Mouse (Mus musculus): ENCODE results near the gene Ahcyl2. TPM values are rescaled to one million over a fixed set of nuclear protein-coding genes. Genes with fewer than 3 reads are reported as not detected.

The Ahcyl2 gene
- polyA plus RNA-seq, 1 experiment from 2014 or later, result 15.1 TPM

GRCm38 (mm10) chr6:29944465-29944864 lies 176.7 kb downstream of the Ahcyl2 start:
- Histone ChIP-seq H3K27ac (no peak overlapping the region), H3K4me1 (no peaks in the 10 kb centered on the region), H3K27me3 (ENCODE audit: poor library complexity, severe bottlenecking) (no peaks in the 10 kb centered on the region), H3K36me3 (replicated peaks) (no peaks in the 10 kb centered on the region), H3K4me3 (no peak overlapping the region), H3K9me3 (no peaks in the 10 kb centered on the region)
- no peak for DNase-seq (ENCODE audit: extremely low spot score, low spot score)
- 79% methylated on average over 1 of the region's 1 CpGs for WGBS

DNA sequence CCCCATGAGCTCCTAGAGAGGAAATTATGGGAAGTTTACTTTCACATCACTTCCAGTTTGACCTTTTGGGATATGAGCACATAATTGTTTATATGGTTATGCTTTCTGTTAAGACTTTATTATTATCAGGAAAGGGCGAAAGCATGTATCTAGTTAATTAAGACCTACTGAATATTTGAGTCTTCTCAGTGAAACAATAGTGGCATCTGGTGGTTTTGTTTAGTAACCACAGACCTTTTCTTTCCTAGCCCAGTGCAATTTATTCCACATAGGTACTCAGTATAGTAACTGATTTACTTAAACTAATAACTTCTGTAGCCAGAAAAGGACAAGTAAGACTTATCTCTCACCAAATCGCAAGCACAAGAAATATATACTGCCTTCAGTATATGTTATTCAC lies 178.8 kb downstream of the Ahcyl2 start:
- no peak for DNase-seq (ENCODE audit: extremely low spot score, low spot score)
- Histone ChIP-seq H3K27ac (no peak overlapping the region), H3K36me3 (replicated peaks) (no peaks in the 10 kb centered on the region), H3K9me3 (no peaks in the 10 kb centered on the region), H3K4me1 (no peaks in the 10 kb centered on the region), H3K4me3 (no peak overlapping the region), H3K27me3 (ENCODE audit: poor library complexity, severe bottlenecking) (no peaks in the 10 kb centered on the region)
- 90% methylated on average over 2 of the region's 2 CpGs for WGBS

DNA sequence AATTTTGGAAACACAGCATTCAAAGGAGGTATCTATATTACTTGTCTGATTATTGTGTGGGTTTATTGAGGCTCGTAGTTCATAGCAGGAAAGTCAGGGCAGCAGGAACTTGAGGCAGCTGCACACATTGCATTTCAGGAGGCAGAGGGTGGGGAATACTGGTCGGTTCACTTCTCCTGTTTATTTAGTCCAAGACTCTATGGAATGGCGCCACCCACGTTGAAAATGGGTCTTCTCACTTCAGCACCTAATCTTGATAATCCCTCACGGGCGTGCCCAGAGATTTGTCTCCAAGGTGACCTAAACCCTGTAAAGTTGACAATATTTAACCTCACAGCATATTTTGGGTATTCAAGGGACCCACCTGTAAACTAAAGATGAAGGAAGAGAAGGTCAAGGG lies 180.0 kb downstream of the Ahcyl2 start:
- H3K27me3 ChIP-seq (ENCODE audit: poor library complexity, severe bottlenecking), result no peaks in the 10 kb centered on the region
- H3K4me1 ChIP-seq, result no peaks in the 10 kb centered on the region
- H3K36me3 ChIP-seq (replicated peaks), result no peaks in the 10 kb centered on the region
- no peak overlapping the region for H3K27ac ChIP-seq
- no peak for DNase-seq (ENCODE audit: extremely low spot score, low spot score)
- H3K4me3 ChIP-seq, result no peak overlapping the region
- H3K9me3 ChIP-seq, result no peaks in the 10 kb centered on the region
- 75% methylated on average over 6 of the region's 6 CpGs for WGBS

- H3K9me3 ChIP-seq, result no peaks in the 10 kb centered on the region
- H3K4me1 ChIP-seq, result no peaks in the 10 kb centered on the region
- H3K36me3 ChIP-seq (replicated peaks), result no peaks in the 10 kb centered on the region
- H3K27me3 ChIP-seq (ENCODE audit: poor library complexity, severe bottlenecking), result no peaks in the 10 kb centered on the region
- no peak overlapping the region for H3K4me3 ChIP-seq
- no peak overlapping the region for H3K27ac ChIP-seq
- WGBS, result 90% methylated on average over 4 of the region's 4 CpGs
- no peak for DNase-seq (ENCODE audit: extremely low spot score, low spot score)
These were observed 188.9 kb downstream of the Ahcyl2 start for GRCm38 (mm10) chr6:29956749-29957148.

- no peak overlapping the region for H3K4me3 ChIP-seq
- WGBS, result 80% methylated on average over 3 of the region's 3 CpGs
- H3K4me1 ChIP-seq, result no peaks in the 10 kb centered on the region
- H3K27ac ChIP-seq, result no peak overlapping the region
- H3K36me3 ChIP-seq (replicated peaks), result no peaks in the 10 kb centered on the region
- no peak for DNase-seq (ENCODE audit: extremely low spot score, low spot score)
- H3K9me3 ChIP-seq, result no peaks in the 10 kb centered on the region
- H3K27me3 ChIP-seq (ENCODE audit: poor library complexity, severe bottlenecking), result no peaks in the 10 kb centered on the region
These were observed 190.9 kb downstream of the Ahcyl2 start for GRCm38 (mm10) chr6:29958669-29959068.

DNA sequence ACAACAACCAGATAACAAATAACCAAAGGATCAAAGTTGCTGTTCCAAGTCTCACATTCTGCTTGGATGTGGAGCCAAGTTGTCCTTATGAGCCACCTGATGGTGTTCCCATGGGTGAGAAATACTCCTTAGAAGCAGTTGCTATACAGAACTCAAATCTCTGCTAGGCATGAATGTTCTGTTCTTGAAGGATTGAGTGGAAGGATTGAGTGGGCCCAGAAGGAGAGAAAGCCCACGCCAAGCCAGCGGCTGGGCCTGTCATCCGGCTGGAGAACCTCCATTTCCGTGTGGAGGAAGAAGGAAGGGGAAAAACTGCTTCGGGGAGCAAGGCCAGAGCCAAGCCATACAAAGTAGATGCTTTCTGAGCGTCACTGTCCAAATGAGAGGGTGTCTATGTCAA lies 193.3 kb downstream of the Ahcyl2 start:
- Histone ChIP-seq H3K27ac (no peak overlapping the region), H3K36me3 (replicated peaks) (no peaks in the 10 kb centered on the region), H3K4me1 (no peaks in the 10 kb centered on the region), H3K9me3 (no peaks in the 10 kb centered on the region), H3K4me3 (no peak overlapping the region), H3K27me3 (ENCODE audit: poor library complexity, severe bottlenecking) (no peaks in the 10 kb centered on the region)
- 91% methylated on average over 6 of the region's 6 CpGs for WGBS
- DNase-seq (ENCODE audit: extremely low spot score, low spot score), result no peak

Other genes with a start within 250 kb of the Ahcyl2 start
- gene Irf5, start 241.4 kb upstream of the Ahcyl2 start, polyA plus RNA-seq (2016; fragmentation: Nextera tagmentation; extraction: Ambion mirVana), result 1.1 and 1.4 TPM in 2 replicates
- 127 and 129 TPM in 2 replicates for gene Tnpo3, start 158.1 kb upstream of the Ahcyl2 start, polyA plus RNA-seq (2016; fragmentation: Nextera tagmentation; extraction: Ambion mirVana)
- 11.5 and 13.3 TPM in 2 replicates for gene Tspan33, start 73.8 kb upstream of the Ahcyl2 start, polyA plus RNA-seq (2016; fragmentation: Nextera tagmentation; extraction: Ambion mirVana)
- gene Smo, start 32.5 kb upstream of the Ahcyl2 start, polyA plus RNA-seq (2016; fragmentation: Nextera tagmentation; extraction: Ambion mirVana), result 51.2 and 52.7 TPM in 2 replicates
- gene Strip2, start 149.0 kb downstream of the Ahcyl2 start, polyA plus RNA-seq (2016; fragmentation: Nextera tagmentation; extraction: Ambion mirVana), result 0.71 and 0.86 TPM in 2 replicates

All from forebrain, embryonic 10.5 days (tissue).